Mouse (Mus musculus) hindbrain, embryonic 16.5 days (tissue): ENCODE measurements at regions not wholly inside any gene's neighbourhood (a gene's known extent, or its start where the extent isn't known, plus 50 kb on each side); places are given as distances from the start of the nearest gene placed in this dataset.
A peak's percentile ranks its signal among the peaks of the same experiment; 100 is the strongest.

Experiments used
- ATAC-seq: fragments of 200-750 bp; cut with Nextera tagmentation; 2 replicates; pipeline ENCODE4 v1.8.0; 2017; ENCODE audit warnings: moderate TSS enrichment, moderate library complexity
- H3K27ac ChIP-seq: fragments of 300-500 bp; sonication (generic); 2 replicates; pipeline ENCODE4 v1.5.1; 2014; ENCODE audit warnings: low read depth, mild to moderate bottlenecking, control low read depth, low read length, moderate library complexity
- H3K27me3 ChIP-seq: fragments of 300-500 bp; sonication (generic); replicated peaks from 2 replicates; pipeline ENCODE4 v1.6.1; 2014; ENCODE audit warnings: low read length; ENCODE audit not compliant: control insufficient read depth, insufficient read depth
- H3K36me3 ChIP-seq: fragments of 300-500 bp; sonication (generic); 2 replicates; pipeline ENCODE4 v1.6.1; 2014; ENCODE audit warnings: mild to moderate bottlenecking, low read length, moderate library complexity, mixed read lengths; ENCODE audit not compliant: control insufficient read depth, insufficient read depth
- H3K4me1 ChIP-seq: fragments of 300-500 bp; sonication (generic); 2 replicates; pipeline ENCODE4 v1.6.1; 2014; ENCODE audit warnings: low read depth, low read length; ENCODE audit not compliant: control insufficient read depth, insufficient read depth
- H3K4me2 ChIP-seq: fragments of 300-500 bp; sonication (generic); 2 replicates; pipeline ENCODE4 v1.6.1; 2014; ENCODE audit warnings: mild to moderate bottlenecking, low read length, control low read depth, moderate library complexity
- H3K4me3 ChIP-seq: fragments of 300-500 bp; sonication (generic); 2 replicates; pipeline ENCODE4 v1.5.1; 2014; ENCODE audit warnings: mild to moderate bottlenecking, low read length, control low read depth, moderate library complexity
- H3K9ac ChIP-seq: fragments of 300-500 bp; sonication (generic); 2 replicates; pipeline ENCODE4 v1.6.1; 2014; ENCODE audit warnings: low read depth, mild to moderate bottlenecking, control low read depth, low read length, moderate library complexity
- H3K9me3 ChIP-seq: fragments of 300-500 bp; sonication (generic); 2 replicates; pipeline ENCODE4 v1.6.1; 2014; ENCODE audit warnings: mild to moderate bottlenecking, low read length, moderate library complexity; ENCODE audit not compliant: control insufficient read depth
- WGBS: fragments of 180-500 bp; shearing (Covaris S2); extraction: QIAGEN DNeasy Blood & Tissue Kit; methylation state at CpG from one replicate; pipeline ENCODE4 v1.1.7; 2014; 5-methylcytosine and 5-hydroxymethylcytosine counted together

GRCm38 (mm10) chr11:24615436-24615835, 537.6 kb downstream of the Bcl11a start:
- no peak overlapping the region for H3K9ac ChIP-seq
- no peak overlapping the region for H3K27ac ChIP-seq
- H3K36me3 ChIP-seq: no peaks in the 10 kb centered on the region
- H3K9me3 ChIP-seq: no peaks in the 10 kb centered on the region
- no peak overlapping the region for H3K4me2 ChIP-seq
- H3K4me3 ChIP-seq: no peak overlapping the region
- no peaks in the 10 kb centered on the region for H3K27me3 ChIP-seq
- ATAC-seq: peak; percentile 63; the same call in 1 of the 2 replicates
- 73% methylated on average over 1 of the region's 1 CpGs for WGBS
- H3K4me1 ChIP-seq: no peaks in the 10 kb centered on the region

- no peak overlapping the region for H3K9ac ChIP-seq
- ATAC-seq: no peak
- no peaks in the 10 kb centered on the region for H3K36me3 ChIP-seq
- H3K4me1 ChIP-seq: no peaks in the 10 kb centered on the region
- no peaks in the 10 kb centered on the region for H3K27me3 ChIP-seq
- H3K27ac ChIP-seq: no peak overlapping the region
- H3K4me2 ChIP-seq: no peak overlapping the region
- 65% methylated on average over 2 of the region's 2 CpGs for WGBS
- H3K4me3 ChIP-seq: no peak overlapping the region
- no peaks in the 10 kb centered on the region for H3K9me3 ChIP-seq
These were observed 540.7 kb downstream of the Bcl11a start for GRCm38 (mm10) chr11:24618586-24618985.

GRCm38 (mm10) chr11:24619021-24619420, 541.2 kb downstream of the Bcl11a start:
- Histone ChIP-seq H3K4me2 (no peak overlapping the region), H3K27ac (no peak overlapping the region), H3K36me3 (no peaks in the 10 kb centered on the region), H3K4me1 (no peaks in the 10 kb centered on the region), H3K4me3 (no peak overlapping the region), H3K9me3 (no peaks in the 10 kb centered on the region), H3K9ac (no peak overlapping the region), H3K27me3 (no peaks in the 10 kb centered on the region)
- no peak for ATAC-seq
- 69% methylated on average over 4 of the region's 4 CpGs for WGBS

GRCm38 (mm10) chr11:24628619-24629018, 550.8 kb downstream of the Bcl11a start:
- no peaks in the 10 kb centered on the region for H3K27me3 ChIP-seq
- no peak overlapping the region for H3K4me3 ChIP-seq
- H3K4me2 ChIP-seq: no peak overlapping the region
- H3K27ac ChIP-seq: no peak overlapping the region
- H3K9ac ChIP-seq: no peak overlapping the region
- 51% methylated on average over 5 of the region's 5 CpGs for WGBS
- ATAC-seq: no peak
- no peaks in the 10 kb centered on the region for H3K4me1 ChIP-seq
- H3K36me3 ChIP-seq: no peaks in the 10 kb centered on the region
- H3K9me3 ChIP-seq: no peaks in the 10 kb centered on the region

GRCm38 (mm10) chr11:24629431-24629830, 551.6 kb downstream of the Bcl11a start:
- no peak overlapping the region for H3K4me2 ChIP-seq
- H3K9me3 ChIP-seq: no peaks in the 10 kb centered on the region
- H3K4me3 ChIP-seq: no peak overlapping the region
- H3K9ac ChIP-seq: no peak overlapping the region
- 72% methylated on average over 4 of the region's 4 CpGs for WGBS
- no peaks in the 10 kb centered on the region for H3K36me3 ChIP-seq
- H3K27me3 ChIP-seq: no peaks in the 10 kb centered on the region
- no peaks in the 10 kb centered on the region for H3K4me1 ChIP-seq
- H3K27ac ChIP-seq: no peak overlapping the region
- no peak for ATAC-seq

GRCm38 (mm10) chr11:24630403-24630900, 552.6 kb downstream of the Bcl11a start:
- H3K27ac ChIP-seq: no peak overlapping the region
- H3K4me3 ChIP-seq: no peak overlapping the region
- no peaks in the 10 kb centered on the region for H3K27me3 ChIP-seq
- no peaks in the 10 kb centered on the region for H3K9me3 ChIP-seq
- no peaks in the 10 kb centered on the region for H3K4me1 ChIP-seq
- 39% methylated on average over 1 of the region's 1 CpGs for WGBS
- H3K4me2 ChIP-seq: no peak overlapping the region
- no peak overlapping the region for H3K9ac ChIP-seq
- H3K36me3 ChIP-seq: no peaks in the 10 kb centered on the region
- no peak for ATAC-seq

- no peaks in the 10 kb centered on the region for H3K36me3 ChIP-seq
- no peak overlapping the region for H3K27ac ChIP-seq
- 80% methylated on average over 2 of the region's 2 CpGs for WGBS
- no peak overlapping the region for H3K4me3 ChIP-seq
- no peaks in the 10 kb centered on the region for H3K4me1 ChIP-seq
- no peak overlapping the region for H3K9ac ChIP-seq
- ATAC-seq: peak; percentile 61
- no peaks in the 10 kb centered on the region for H3K27me3 ChIP-seq
- H3K4me2 ChIP-seq: no peak overlapping the region
- H3K9me3 ChIP-seq: no peaks in the 10 kb centered on the region
These were observed 553.8 kb downstream of the Bcl11a start for GRCm38 (mm10) chr11:24631651-24632050.

- no peaks in the 10 kb centered on the region for H3K9me3 ChIP-seq
- no peak overlapping the region for H3K27ac ChIP-seq
- H3K4me2 ChIP-seq: no peak overlapping the region
- WGBS: 80% methylated on average over 4 of the region's 4 CpGs
- H3K27me3 ChIP-seq: no peaks in the 10 kb centered on the region
- ATAC-seq: no peak
- no peaks in the 10 kb centered on the region for H3K4me1 ChIP-seq
- no peak overlapping the region for H3K4me3 ChIP-seq
- H3K9ac ChIP-seq: no peak overlapping the region
- H3K36me3 ChIP-seq: no peaks in the 10 kb centered on the region
These were observed 558.9 kb downstream of the Bcl11a start for GRCm38 (mm10) chr11:24636716-24637115.

GRCm38 (mm10) chr11:24643439-24644109, 565.7 kb downstream of the Bcl11a start:
- WGBS: 68% methylated on average over 11 of the region's 11 CpGs
- H3K4me3 ChIP-seq: no peak overlapping the region
- H3K4me2 ChIP-seq: no peak overlapping the region
- no peak overlapping the region for H3K27ac ChIP-seq
- H3K36me3 ChIP-seq: no peaks in the 10 kb centered on the region
- H3K9ac ChIP-seq: no peak overlapping the region
- no peaks in the 10 kb centered on the region for H3K4me1 ChIP-seq
- no peaks in the 10 kb centered on the region for H3K9me3 ChIP-seq
- H3K27me3 ChIP-seq: no peaks in the 10 kb centered on the region
- ATAC-seq: no peak
